Mouse (Mus musculus): ENCODE measurements around the gene Narfl. TPM values are rescaled to one million over a fixed set of nuclear protein-coding genes. Genes with fewer than 3 reads are reported as not detected.
A peak's percentile ranks its signal among the peaks of the same experiment; 100 is the strongest.

Gene Narfl
- total and polyA plus RNA-seq, 3 experiments = 30.6 to 34.3 TPM; not detected in 1

DNA sequence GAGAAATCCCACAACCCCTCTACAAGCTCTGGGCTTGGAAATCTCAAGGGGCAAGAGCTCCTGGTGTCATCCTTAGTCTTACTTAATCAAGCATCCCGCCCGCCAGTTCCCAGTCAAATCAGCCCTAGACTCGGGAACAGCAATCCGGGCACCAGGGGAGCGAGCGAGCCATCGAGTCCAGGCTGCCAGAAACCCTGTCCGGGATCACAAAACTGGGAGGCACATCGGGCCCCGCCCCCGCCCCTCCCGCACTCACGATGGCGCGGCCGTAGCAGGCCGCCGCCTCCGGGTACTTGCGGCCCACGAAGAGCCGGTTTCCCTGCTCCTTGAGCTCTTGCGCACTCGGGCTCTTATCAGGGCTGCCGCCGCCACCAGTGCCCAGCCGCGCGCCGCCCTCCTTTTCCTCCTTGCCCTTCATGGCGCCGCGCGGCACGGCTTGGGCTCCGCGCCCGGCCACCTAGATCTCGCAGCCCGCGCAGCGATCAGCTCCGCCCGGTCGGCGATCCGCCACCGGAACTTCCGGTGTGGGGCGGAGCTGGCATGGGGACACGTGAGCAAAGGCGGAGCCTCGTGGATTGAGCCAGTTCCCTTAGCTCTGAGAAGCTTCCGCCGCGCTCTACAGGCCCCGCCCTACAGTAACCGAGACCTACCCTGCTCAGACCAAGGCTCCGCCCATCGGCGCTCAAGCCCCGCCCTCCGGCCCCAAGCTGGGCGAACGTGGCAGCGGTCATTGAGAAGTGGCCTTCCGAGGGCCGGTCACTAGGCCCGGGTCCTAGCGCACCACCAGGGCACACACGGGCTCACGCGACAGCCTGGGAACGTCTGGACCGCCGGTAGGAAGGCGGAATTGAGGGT lies 59.1 kb downstream of the Narfl start (continued):
- TF ChIP-seq MEF2A (IDR thresholded peaks at IDR 0.05; ENCODE audit: extremely low read depth, insufficient replicate concordance, low read depth, low read length, poor library complexity, severe bottlenecking) (no peak), ZC3H11A (IDR thresholded peaks at IDR 0.05; ENCODE audit: low read depth, low read length) (no peak), KAT2A (conservative IDR thresholded peaks at IDR 0.05; ENCODE audit: low read depth, low read length) (no peak; the same call in 1 of the 2 replicates), MXI1 (IDR thresholded peaks at IDR 0.05; ENCODE audit: low read depth, low read length) (peak; percentile 89)

Other genes starting within 250 kb of the Narfl start
- gene Sox8, start 203.1 kb upstream of the Narfl start, total RNA-seq (2012; rRNA removed) = not detected in 2 replicates
- not detected for gene Sox8, start 203.1 kb upstream of the Narfl start, polyA plus RNA-seq (2012; ENCODE audit: insufficient read depth in 1 of 2, insufficient read length in 2 of 2, low read depth in 1 of 2, low replicate concordance in 2 of 2, missing spikeins in 1 of 2)
- 14.0 and 16.0 TPM in 2 replicates for gene Lmf1, start 194.7 kb upstream of the Narfl start, total RNA-seq (2012; rRNA removed)
- gene Lmf1, start 194.7 kb upstream of the Narfl start, polyA plus RNA-seq (2012; ENCODE audit: insufficient read depth in 1 of 2, insufficient read length in 2 of 2, low read depth in 1 of 2, low replicate concordance in 2 of 2, missing spikeins in 1 of 2) = 10 to 100 TPM in 1 of 2 experiments, not detected in 1; 30.5 TPM
- gene Gng13, start 56.6 kb upstream of the Narfl start, total RNA-seq (2012; rRNA removed) = 3.1 and 3.9 TPM in 2 replicates
- under 1 TPM in 1 of 2 experiments, not detected in 1; 0.13 TPM for gene Gng13, start 56.6 kb upstream of the Narfl start, polyA plus RNA-seq (2012; ENCODE audit: insufficient read depth in 1 of 2, insufficient read length in 2 of 2, low read depth in 1 of 2, low replicate concordance in 2 of 2, missing spikeins in 1 of 2)
- 29.9 and 35.5 TPM in 2 replicates for gene Chtf18, start 46.4 kb upstream of the Narfl start, total RNA-seq (2012; rRNA removed)
- 10 to 100 TPM in 1 of 2 experiments, not detected in 1; 71.1 TPM for gene Chtf18, start 46.4 kb upstream of the Narfl start, polyA plus RNA-seq (2012; ENCODE audit: insufficient read depth in 1 of 2, insufficient read length in 2 of 2, low read depth in 1 of 2, low replicate concordance in 2 of 2, missing spikeins in 1 of 2)
- 7.3 and 8.2 TPM in 2 replicates for gene Rpusd1, start 46.1 kb upstream of the Narfl start, total RNA-seq (2012; rRNA removed)
- 10 to 100 TPM in 1 of 2 experiments, not detected in 1; 23.9 TPM for gene Rpusd1, start 46.1 kb upstream of the Narfl start, polyA plus RNA-seq (2012; ENCODE audit: insufficient read depth in 1 of 2, insufficient read length in 2 of 2, low read depth in 1 of 2, low replicate concordance in 2 of 2, missing spikeins in 1 of 2)
- 0.08 TPM in 1 of 2 replicates, not detected in the other for gene Mslnl, start 37.7 kb upstream of the Narfl start, total RNA-seq (2012; rRNA removed)
- under 1 TPM in 1 of 2 experiments, not detected in 1; 0.08 TPM for gene Mslnl, start 37.7 kb upstream of the Narfl start, polyA plus RNA-seq (2012; ENCODE audit: insufficient read depth in 1 of 2, insufficient read length in 2 of 2, low read depth in 1 of 2, low replicate concordance in 2 of 2, missing spikeins in 1 of 2)
- gene Msln, start 19.4 kb upstream of the Narfl start, total RNA-seq (2012; rRNA removed) = not detected in 2 replicates
- not detected for gene Msln, start 19.4 kb upstream of the Narfl start, polyA plus RNA-seq (2012; ENCODE audit: insufficient read depth in 1 of 2, insufficient read length in 2 of 2, low read depth in 1 of 2, low replicate concordance in 2 of 2, missing spikeins in 1 of 2)
- 10.7 and 12.6 TPM in 2 replicates for gene Haghl, start 11.9 kb downstream of the Narfl start, total RNA-seq (2012; rRNA removed)
- gene Haghl, start 11.9 kb downstream of the Narfl start, polyA plus RNA-seq (2012; ENCODE audit: insufficient read depth in 1 of 2, insufficient read length in 2 of 2, low read depth in 1 of 2, low replicate concordance in 2 of 2, missing spikeins in 1 of 2) = 10 to 100 TPM in 1 of 2 experiments, not detected in 1; 13.2 TPM
- 0.08 TPM in 1 of 2 replicates, not detected in the other for gene Ccdc78, start 12.8 kb downstream of the Narfl start, total RNA-seq (2012; rRNA removed)
- under 1 TPM in 1 of 2 experiments, not detected in 1; 0.85 TPM for gene Ccdc78, start 12.8 kb downstream of the Narfl start, polyA plus RNA-seq (2012; ENCODE audit: insufficient read depth in 1 of 2, insufficient read length in 2 of 2, low read depth in 1 of 2, low replicate concordance in 2 of 2, missing spikeins in 1 of 2)
- gene Fam173a, start 19.1 kb downstream of the Narfl start, total RNA-seq (2012; rRNA removed) = 35.3 and 39.0 TPM in 2 replicates
- 10 to 100 TPM in 1 of 2 experiments, not detected in 1; 36.6 TPM for gene Fam173a, start 19.1 kb downstream of the Narfl start, polyA plus RNA-seq (2012; ENCODE audit: insufficient read depth in 1 of 2, insufficient read length in 2 of 2, low read depth in 1 of 2, low replicate concordance in 2 of 2, missing spikeins in 1 of 2)
- gene AC134908.4, start 21.9 kb downstream of the Narfl start, total RNA-seq (2012; rRNA removed) = 0.92 TPM in 1 of 2 replicates, not detected in the other
- gene AC134908.4, start 21.9 kb downstream of the Narfl start, polyA plus RNA-seq (2012; ENCODE audit: insufficient read depth in 1 of 2, insufficient read length in 2 of 2, low read depth in 1 of 2, low replicate concordance in 2 of 2, missing spikeins in 1 of 2) = not detected
- 95.7 and 104 TPM in 2 replicates for gene Metrn, start 23.4 kb downstream of the Narfl start, total RNA-seq (2012; rRNA removed)
- gene Metrn, start 23.4 kb downstream of the Narfl start, polyA plus RNA-seq (2012; ENCODE audit: insufficient read depth in 1 of 2, insufficient read length in 2 of 2, low read depth in 1 of 2, low replicate concordance in 2 of 2, missing spikeins in 1 of 2) = 100 to 1,000 TPM in 1 of 2 experiments, not detected in 1; 116 TPM
- gene Fbxl16, start 35.3 kb downstream of the Narfl start, total RNA-seq (2012; rRNA removed) = not detected in 2 replicates
- under 1 TPM in 1 of 2 experiments, not detected in 1; 0.11 TPM for gene Fbxl16, start 35.3 kb downstream of the Narfl start, polyA plus RNA-seq (2012; ENCODE audit: insufficient read depth in 1 of 2, insufficient read length in 2 of 2, low read depth in 1 of 2, low replicate concordance in 2 of 2, missing spikeins in 1 of 2)
- 29.4 and 38.8 TPM in 2 replicates for gene Wdr24, start 49.9 kb downstream of the Narfl start, total RNA-seq (2012; rRNA removed)
- 10 to 100 TPM in 1 of 2 experiments, not detected in 1; 35.0 TPM for gene Wdr24, start 49.9 kb downstream of the Narfl start, polyA plus RNA-seq (2012; ENCODE audit: insufficient read depth in 1 of 2, insufficient read length in 2 of 2, low read depth in 1 of 2, low replicate concordance in 2 of 2, missing spikeins in 1 of 2)
- 12.9 and 13.1 TPM in 2 replicates for gene Jmjd8, start 55.1 kb downstream of the Narfl start, total RNA-seq (2012; rRNA removed)
- gene Jmjd8, start 55.1 kb downstream of the Narfl start, polyA plus RNA-seq (2012; ENCODE audit: insufficient read depth in 1 of 2, insufficient read length in 2 of 2, low read depth in 1 of 2, low replicate concordance in 2 of 2, missing spikeins in 1 of 2) = 10 to 100 TPM in 1 of 2 experiments, not detected in 1; 23.9 TPM
- 74.0 and 75.0 TPM in 2 replicates for gene Stub1, start 59.6 kb downstream of the Narfl start, total RNA-seq (2012; rRNA removed)
- gene Stub1, start 59.6 kb downstream of the Narfl start, polyA plus RNA-seq (2012; ENCODE audit: insufficient read depth in 1 of 2, insufficient read length in 2 of 2, low read depth in 1 of 2, low replicate concordance in 2 of 2, missing spikeins in 1 of 2) = 10 to 100 TPM in 1 of 2 experiments, not detected in 1; 99.7 TPM
- gene Rhbdl1, start 63.5 kb downstream of the Narfl start, total RNA-seq (2012; rRNA removed) = 1.4 TPM in 2 replicates
- gene Rhbdl1, start 63.5 kb downstream of the Narfl start, polyA plus RNA-seq (2012; ENCODE audit: insufficient read depth in 1 of 2, insufficient read length in 2 of 2, low read depth in 1 of 2, low replicate concordance in 2 of 2, missing spikeins in 1 of 2) = 1 to 10 TPM in 1 of 2 experiments, not detected in 1; 4.0 TPM
- 2.8 and 4.9 TPM in 2 replicates for gene Gm20683, start 68.0 kb downstream of the Narfl start, total RNA-seq (2012; rRNA removed)
- 1 to 10 TPM in 1 of 2 experiments, not detected in 1; 6.8 TPM for gene Gm20683, start 68.0 kb downstream of the Narfl start, polyA plus RNA-seq (2012; ENCODE audit: insufficient read depth in 1 of 2, insufficient read length in 2 of 2, low read depth in 1 of 2, low replicate concordance in 2 of 2, missing spikeins in 1 of 2)
- gene Rhot2, start 71.1 kb downstream of the Narfl start, total RNA-seq (2012; rRNA removed) = 24.9 and 29.1 TPM in 2 replicates
- gene Rhot2, start 71.1 kb downstream of the Narfl start, polyA plus RNA-seq (2012; ENCODE audit: insufficient read depth in 1 of 2, insufficient read length in 2 of 2, low read depth in 1 of 2, low replicate concordance in 2 of 2, missing spikeins in 1 of 2) = 10 to 100 TPM in 1 of 2 experiments, not detected in 1; 54.5 TPM
- 22.5 and 23.7 TPM in 2 replicates for gene Wdr90, start 87.7 kb downstream of the Narfl start, total RNA-seq (2012; rRNA removed)
- gene Wdr90, start 87.7 kb downstream of the Narfl start, polyA plus RNA-seq (2012; ENCODE audit: insufficient read depth in 1 of 2, insufficient read length in 2 of 2, low read depth in 1 of 2, low replicate concordance in 2 of 2, missing spikeins in 1 of 2) = 10 to 100 TPM in 1 of 2 experiments, not detected in 1; 44.5 TPM
- 73.9 and 88.9 TPM in 2 replicates for gene Mcrip2, start 95.0 kb downstream of the Narfl start, total RNA-seq (2012; rRNA removed)
- 100 to 1,000 TPM; 107 to 281 TPM for gene Mcrip2, start 95.0 kb downstream of the Narfl start, polyA plus RNA-seq (2012; ENCODE audit: insufficient read depth in 1 of 2, insufficient read length in 2 of 2, low read depth in 1 of 2, low replicate concordance in 2 of 2, missing spikeins in 1 of 2)
- 31.7 and 33.6 TPM in 2 replicates for gene Mettl26, start 101.3 kb downstream of the Narfl start, total RNA-seq (2012; rRNA removed)
- 10 to 100 TPM in 1 of 2 experiments, not detected in 1; 50.6 TPM for gene Mettl26, start 101.3 kb downstream of the Narfl start, polyA plus RNA-seq (2012; ENCODE audit: insufficient read depth in 1 of 2, insufficient read length in 2 of 2, low read depth in 1 of 2, low replicate concordance in 2 of 2, missing spikeins in 1 of 2)
- gene Wfikkn1, start 107.1 kb downstream of the Narfl start, total RNA-seq (2012; rRNA removed) = 0.13 and 0.19 TPM in 2 replicates
- under 1 TPM in 1 of 2 experiments, not detected in 1; 0.53 TPM for gene Wfikkn1, start 107.1 kb downstream of the Narfl start, polyA plus RNA-seq (2012; ENCODE audit: insufficient read depth in 1 of 2, insufficient read length in 2 of 2, low read depth in 1 of 2, low replicate concordance in 2 of 2, missing spikeins in 1 of 2)
- gene Rab40c, start 146.0 kb downstream of the Narfl start, total RNA-seq (2012; rRNA removed) = 3.7 and 4.8 TPM in 2 replicates
- 10 to 100 TPM in 1 of 2 experiments, not detected in 1; 23.2 TPM for gene Rab40c, start 146.0 kb downstream of the Narfl start, polyA plus RNA-seq (2012; ENCODE audit: insufficient read depth in 1 of 2, insufficient read length in 2 of 2, low read depth in 1 of 2, low replicate concordance in 2 of 2, missing spikeins in 1 of 2)
- gene Pigq, start 171.2 kb downstream of the Narfl start, total RNA-seq (2012; rRNA removed) = 50.7 and 67.8 TPM in 2 replicates
- 100 to 1,000 TPM; 193 to 825 TPM for gene Pigq, start 171.2 kb downstream of the Narfl start, polyA plus RNA-seq (2012; ENCODE audit: insufficient read depth in 1 of 2, insufficient read length in 2 of 2, low read depth in 1 of 2, low replicate concordance in 2 of 2, missing spikeins in 1 of 2)
- 0.16 and 0.23 TPM in 2 replicates for gene Nhlrc4, start 171.2 kb downstream of the Narfl start, total RNA-seq (2012; rRNA removed)
- gene Nhlrc4, start 171.2 kb downstream of the Narfl start, polyA plus RNA-seq (2012; ENCODE audit: insufficient read depth in 1 of 2, insufficient read length in 2 of 2, low read depth in 1 of 2, low replicate concordance in 2 of 2, missing spikeins in 1 of 2) = under 1 TPM in 1 of 2 experiments, not detected in 1; 0.19 TPM
- gene A930017K11Rik, start 178.8 kb downstream of the Narfl start, total RNA-seq (2012; rRNA removed) = not detected in 2 replicates
- gene A930017K11Rik, start 178.8 kb downstream of the Narfl start, polyA plus RNA-seq (2012; ENCODE audit: insufficient read depth in 1 of 2, insufficient read length in 2 of 2, low read depth in 1 of 2, low replicate concordance in 2 of 2, missing spikeins in 1 of 2) = not detected
- gene Capn15, start 212.0 kb downstream of the Narfl start, total RNA-seq (2012; rRNA removed) = 5.6 and 6.2 TPM in 2 replicates
- 10 to 100 TPM in 1 of 2 experiments, not detected in 1; 16.2 TPM for gene Capn15, start 212.0 kb downstream of the Narfl start, polyA plus RNA-seq (2012; ENCODE audit: insufficient read depth in 1 of 2, insufficient read length in 2 of 2, low read depth in 1 of 2, low replicate concordance in 2 of 2, missing spikeins in 1 of 2)